Mouse (Mus musculus) forebrain, embryonic 16.5 days (tissue): ENCODE measurements at regions not wholly inside any gene's neighbourhood (a gene's known extent, or its start where the extent isn't known, plus 50 kb on each side); places are given as distances from the start of the nearest gene placed in this dataset.

ENCODE experiments used
- ATAC-seq: fragments of 200-750 bp; cut with Nextera tagmentation; 2 replicates; pipeline ENCODE4 v1.8.0; 2017; ENCODE audit warnings: mild to moderate bottlenecking, moderate library complexity
- H3K27ac ChIP-seq: fragments of 300-500 bp; sonication (generic); 2 replicates; pipeline ENCODE4 v1.5.1; 2014; ENCODE audit warnings: low read length, control low read depth
- H3K27me3 ChIP-seq: fragments of 300-500 bp; sonication (generic); replicated peaks from 2 replicates; pipeline ENCODE4 v1.6.1; 2014; ENCODE audit warnings: low read length; ENCODE audit not compliant: control insufficient read depth, insufficient read depth
- H3K36me3 ChIP-seq: fragments of 300-500 bp; sonication (generic); 2 replicates; pipeline ENCODE4 v1.6.1; 2014; ENCODE audit not compliant: control insufficient read depth, insufficient read depth
- H3K4me1 ChIP-seq: fragments of 300-500 bp; sonication (generic); replicated peaks from 2 replicates; pipeline ENCODE4 v1.6.1; 2014; ENCODE audit warnings: low read length; ENCODE audit not compliant: control insufficient read depth, insufficient read depth
- H3K4me2 ChIP-seq: fragments of 300-500 bp; sonication (generic); 2 replicates; pipeline ENCODE4 v1.6.1; 2014; ENCODE audit warnings: mild to moderate bottlenecking, low read length, control low read depth
- H3K4me3 ChIP-seq: fragments of 300-500 bp; sonication (generic); replicated peaks from 2 replicates; pipeline ENCODE4 v1.5.1; 2014; ENCODE audit warnings: mild to moderate bottlenecking, low read length, control low read depth
- H3K9ac ChIP-seq: fragments of 300-500 bp; sonication (generic); replicated peaks from 2 replicates; pipeline ENCODE4 v1.6.1; 2014; ENCODE audit warnings: low read depth, low read length, control low read depth
- H3K9me3 ChIP-seq: fragments of 300-500 bp; sonication (generic); 2 replicates; pipeline ENCODE4 v1.6.1; 2016; ENCODE audit warnings: low read length; ENCODE audit not compliant: control insufficient read depth
- WGBS: fragments of 180-500 bp; shearing (Covaris S2); extraction: QIAGEN DNeasy Blood & Tissue Kit; methylation state at CpG from one replicate; pipeline ENCODE4 v1.1.7; 2014; 5-methylcytosine and 5-hydroxymethylcytosine counted together
- microRNA counts: library from miRNA; unstranded; fragments of <30 nt; microRNA quantifications from one replicate; lab custom pipeline; 2016
- microRNA-seq: library from miRNA; unstranded; fragments of <30 nt; microRNA quantifications from one replicate; pipeline ENCODE4, GENCODE M21; 2017

DNA sequence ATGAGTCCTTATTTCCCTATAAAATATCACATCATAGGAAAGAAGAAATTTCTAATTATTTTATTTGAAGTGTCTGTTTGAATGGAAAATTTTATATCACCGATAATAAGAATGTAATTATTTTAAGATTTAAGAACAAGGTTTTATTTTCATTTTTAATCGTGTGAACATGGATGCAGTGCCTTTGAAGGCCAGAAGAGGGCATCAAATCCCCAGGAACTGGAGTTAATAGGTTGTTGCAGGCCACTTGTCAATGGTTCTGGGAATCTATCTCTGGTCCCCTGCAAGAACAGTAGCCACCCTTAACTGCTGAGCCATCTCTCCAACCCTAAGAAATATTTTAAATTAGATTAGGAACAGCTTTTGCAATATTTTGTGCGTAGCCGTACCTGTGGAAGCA, 66.5 kb upstream of the 4933415F23Rik start:
- Histone ChIP-seq H3K9me3 (no peaks in the 10 kb centered on the region), H3K36me3 (no peaks in the 10 kb centered on the region), H3K4me3 (no peak overlapping the region), H3K9ac (no peak overlapping the region), H3K4me1 (no peaks in the 10 kb centered on the region), H3K4me2 (no peak overlapping the region), H3K27ac (no peak overlapping the region), H3K27me3 (no peaks in the 10 kb centered on the region)
- no peak for ATAC-seq
- WGBS = 91% methylated on average over 4 of the region's 4 CpGs

DNA sequence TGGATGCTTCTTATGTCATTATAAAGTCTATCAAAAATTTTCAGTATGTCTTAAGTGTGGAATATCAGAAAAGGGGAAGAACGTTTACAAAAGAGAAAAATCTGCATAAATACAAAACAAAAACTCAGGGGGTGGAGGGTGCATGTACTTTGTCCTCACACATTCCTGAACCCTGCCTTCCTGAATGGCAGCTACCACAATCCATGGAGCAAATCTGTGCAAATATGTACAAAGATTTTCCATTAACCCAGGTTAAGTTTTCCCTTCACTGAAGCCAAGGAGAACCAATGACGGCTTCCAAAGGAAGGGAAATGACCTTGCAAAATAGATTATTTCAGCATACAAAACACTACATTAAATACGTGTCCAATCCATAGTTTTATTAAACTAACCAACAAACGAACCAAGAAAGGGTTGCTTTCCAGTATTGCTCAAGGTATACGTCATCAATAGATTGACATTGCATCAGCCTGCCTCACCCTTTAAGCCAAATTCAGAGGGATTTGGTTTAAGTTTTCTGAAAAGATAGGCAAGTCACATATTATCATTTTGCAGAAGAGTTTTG, 61.4 kb upstream of the 4933415F23Rik start:
- no peak overlapping the region for H3K9ac ChIP-seq
- no peak overlapping the region for H3K4me2 ChIP-seq
- no peaks in the 10 kb centered on the region for H3K36me3 ChIP-seq
- no peaks in the 10 kb centered on the region for H3K27me3 ChIP-seq
- no peak for ATAC-seq
- H3K4me1 ChIP-seq = no peaks in the 10 kb centered on the region
- H3K9me3 ChIP-seq = no peaks in the 10 kb centered on the region
- H3K4me3 ChIP-seq = no peak overlapping the region
- WGBS = 81% methylated on average over 5 of the region's 5 CpGs
- H3K27ac ChIP-seq = no peak overlapping the region

DNA sequence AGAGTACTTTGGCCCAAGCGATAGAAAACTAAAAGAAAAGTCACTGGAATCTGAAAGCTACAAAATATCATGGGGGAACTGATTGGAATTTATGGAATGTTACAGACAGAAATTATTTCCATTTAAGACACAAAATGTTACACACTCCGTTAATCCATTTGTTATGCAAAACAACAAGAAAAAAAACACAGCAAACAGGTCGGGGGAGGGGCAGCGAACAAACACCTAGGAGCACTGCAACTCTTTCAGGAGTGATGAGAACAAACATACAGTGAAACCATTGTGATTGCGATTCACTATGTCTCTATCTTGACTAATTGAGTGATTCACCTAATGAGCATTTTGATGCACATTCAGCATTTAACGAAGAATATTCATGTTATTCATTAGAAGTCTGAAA, 60.7 kb upstream of the 4933415F23Rik start:
- WGBS = 62% methylated on average over 6 of the region's 6 CpGs
- H3K27me3 ChIP-seq = no peaks in the 10 kb centered on the region
- no peak overlapping the region for H3K4me3 ChIP-seq
- no peak overlapping the region for H3K4me2 ChIP-seq
- no peak overlapping the region for H3K27ac ChIP-seq
- H3K9me3 ChIP-seq = no peaks in the 10 kb centered on the region
- no peaks in the 10 kb centered on the region for H3K4me1 ChIP-seq
- H3K36me3 ChIP-seq = no peaks in the 10 kb centered on the region
- no peak overlapping the region for H3K9ac ChIP-seq
- ATAC-seq = no peak

MicroRNAs encoded in the stretch of these regions (microRNA counts, 519-probe panel; counts per million panel counts)
- microRNA mmu-miR-30a (lab: Ali Mortazavi, UCI) = 3,377 counts per million, percentile 85 among the panel's probes with 10 or more counts
- microRNA mmu-miR-30c (lab: Ali Mortazavi, UCI) = 3,965 counts per million, percentile 93 among the panel's probes with 10 or more counts

Small RNA genes lying in the stretch of these regions (microRNA-seq; reads per million reads assigned to microRNA genes)
- gene Mir30a (13,080 reads per million, percentile 96 among the genes with 10 or more reads in this experiment), gene Mir30c-2 (34.9 reads per million, percentile 40 among the genes with 10 or more reads in this experiment)
